Mouse (Mus musculus): ENCODE data around the gene Esr1.

Gene Esr1

GRCm38 (mm10) chr10:5008795-5009366 lies 397.5 kb downstream of the Esr1 start:
- DNase-seq, result no peak

GRCm38 (mm10) chr10:5012004-5012403 lies 400.6 kb downstream of the Esr1 start:
- DNase-seq, result no peak

- DNase-seq, result no peak
Observed at GRCm38 (mm10) chr10:5014976-5015375, 403.6 kb downstream of the Esr1 start.

GRCm38 (mm10) chr10:5017148-5017547 lies 405.8 kb downstream of the Esr1 start:
- DNase-seq, result no peak

- no peak for DNase-seq
Observed at GRCm38 (mm10) chr10:5025906-5026305, 414.5 kb downstream of the Esr1 start.

- DNase-seq, result no peak
Observed at GRCm38 (mm10) chr10:5027208-5027607, 415.8 kb downstream of the Esr1 start.

- no peak for DNase-seq
Observed at GRCm38 (mm10) chr10:5028301-5028700, 416.9 kb downstream of the Esr1 start.

DNA sequence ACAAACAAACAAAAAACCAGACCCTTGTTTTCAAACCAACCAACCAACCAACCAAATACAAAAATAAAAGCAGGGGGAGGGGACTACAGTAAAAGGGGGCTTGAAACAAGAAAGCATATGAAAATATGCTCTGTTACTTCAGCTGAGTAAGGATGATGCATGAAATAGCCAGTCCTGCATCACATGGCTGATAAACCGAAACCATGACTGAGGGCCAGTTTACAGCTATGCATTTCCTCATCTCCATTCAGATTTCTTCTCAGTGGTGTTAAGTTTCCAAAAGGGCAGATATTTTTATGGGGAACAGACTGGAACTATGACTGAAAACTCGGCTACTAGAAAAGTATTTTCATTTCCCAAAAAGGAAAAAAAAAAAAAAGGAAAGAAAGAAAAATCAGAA lies 417.8 kb downstream of the Esr1 start:
- no peak for DNase-seq

- DNase-seq, result no peak
Observed at GRCm38 (mm10) chr10:5029883-5030282, 418.5 kb downstream of the Esr1 start.

DNA sequence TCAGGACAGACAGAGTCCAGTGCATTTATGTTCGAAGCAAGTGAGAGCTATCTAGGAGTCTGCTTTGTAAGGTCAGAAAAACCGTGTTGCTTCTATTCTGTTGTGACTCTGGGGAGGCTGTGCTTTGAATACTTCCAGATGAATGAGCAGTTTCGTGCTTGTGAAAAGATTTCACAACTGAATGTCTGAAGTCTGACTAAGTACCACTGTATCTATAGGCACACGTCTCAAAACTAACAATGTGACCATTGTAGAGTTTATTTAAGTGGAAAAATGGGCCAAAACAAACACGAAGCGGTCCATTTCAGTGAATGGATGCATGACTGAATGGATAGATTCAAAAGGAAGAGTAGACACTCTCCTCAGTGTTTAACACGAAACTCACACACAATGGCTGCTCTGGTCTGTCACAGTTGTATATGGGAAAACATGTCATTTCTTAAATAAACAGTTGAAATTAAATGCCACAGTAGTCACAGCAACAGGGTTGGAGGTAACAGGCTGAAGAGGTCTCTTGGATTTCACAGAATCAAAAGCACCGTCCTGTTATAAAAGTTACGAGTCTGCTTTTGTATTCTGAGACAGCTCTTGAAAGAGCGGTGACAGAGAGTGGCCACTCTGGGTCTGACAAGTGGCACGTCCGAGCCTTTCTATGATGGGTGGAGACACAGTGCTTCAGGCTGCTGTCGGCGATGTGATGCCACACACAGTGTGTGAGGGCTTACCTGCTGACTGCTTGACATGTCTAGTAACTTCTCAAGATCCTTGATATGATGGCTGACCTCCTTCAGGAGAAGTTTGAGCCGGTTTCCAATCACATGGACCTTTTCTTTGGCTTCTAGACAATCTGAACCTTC lies 421.0 kb downstream of the Esr1 start:
- DNase-seq, result no peak

DNA sequence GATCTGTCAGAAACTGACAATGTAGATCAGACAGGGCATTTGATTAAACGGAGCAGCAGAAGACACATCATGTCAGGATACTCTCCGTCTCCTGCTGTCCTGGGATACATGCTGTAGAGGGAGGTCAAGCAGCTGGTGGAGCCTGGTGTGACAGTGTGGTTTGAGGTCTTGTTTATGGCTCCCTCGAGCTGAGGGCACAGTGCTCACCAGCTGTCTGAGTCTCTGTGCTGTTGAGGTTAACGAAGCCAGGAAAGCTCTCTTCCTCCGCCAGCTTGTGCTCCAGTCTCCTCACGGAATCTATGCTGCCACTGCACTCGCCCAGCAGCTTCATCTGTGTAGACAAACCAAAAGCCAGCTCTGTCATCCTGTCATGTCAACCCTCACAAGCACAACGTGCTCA lies 429.9 kb downstream of the Esr1 start:
- no peak for DNase-seq

- DNase-seq, result no peak
Observed at GRCm38 (mm10) chr10:5044481-5044880, 433.1 kb downstream of the Esr1 start.

GRCm38 (mm10) chr10:5045213-5045612 lies 433.8 kb downstream of the Esr1 start:
- DNase-seq, result no peak

GRCm38 (mm10) chr10:5045671-5046070 lies 434.3 kb downstream of the Esr1 start:
- no peak for DNase-seq
